Mouse (Mus musculus) gonadal fat pad, adult 2 months (tissue): Measurements from ENCODE around the gene Smarcc1. TPM values are rescaled to one million over a fixed set of nuclear protein-coding genes. Genes with fewer than 3 reads are reported as not detected.
"Not testable (repeated sequence)": the region's sequence is repeated elsewhere in the genome, so short reads cannot be mapped to it uniquely, and the experiment has no call there.

Experiments used
- DNase-seq: peaks from one replicate; pipeline ENCODE4 v3.0.0-alpha.2; 2012; ENCODE audit warnings: low read depth
- polyA plus RNA-seq: library from polyadenylated mRNA; depleted of rRNA; stranded (reverse); fragments of >200 nt; gene quantifications from 2 replicates; pipeline ENCODE4 v1.2.3, GENCODE M21; 2012

The Smarcc1 gene
- polyA plus RNA-seq, 1 experiment: 13.1 TPM

GRCm38 (mm10) chr9:110131525-110132197, 14.2 kb downstream of the Smarcc1 start:
- peak; percentile 54 for DNase-seq

GRCm38 (mm10) chr9:110132201-110132605, 14.7 kb downstream of the Smarcc1 start:
- no peak for DNase-seq

- no peak for DNase-seq
These were observed 15.4 kb downstream of the Smarcc1 start for GRCm38 (mm10) chr9:110132921-110133320.

- no peak for DNase-seq
These were observed 16.7 kb downstream of the Smarcc1 start for GRCm38 (mm10) chr9:110134176-110134575.

GRCm38 (mm10) chr9:110139119-110139518, 21.6 kb downstream of the Smarcc1 start:
- DNase-seq: no peak

- DNase-seq: no peak
These were observed 24.6 kb downstream of the Smarcc1 start for GRCm38 (mm10) chr9:110142097-110142496.

GRCm38 (mm10) chr9:110148598-110148997, 31.1 kb downstream of the Smarcc1 start:
- no peak for DNase-seq

- DNase-seq: no peak
These were observed 41.5 kb downstream of the Smarcc1 start for GRCm38 (mm10) chr9:110159036-110159435.

- not testable (repeated sequence) for DNase-seq
These were observed 43.0 kb downstream of the Smarcc1 start for GRCm38 (mm10) chr9:110160486-110160885.

GRCm38 (mm10) chr9:110162441-110162840, 44.9 kb downstream of the Smarcc1 start:
- DNase-seq: no peak

- DNase-seq: no peak
These were observed 45.6 kb downstream of the Smarcc1 start for GRCm38 (mm10) chr9:110163071-110163470.

- no peak for DNase-seq
These were observed 53.4 kb downstream of the Smarcc1 start for GRCm38 (mm10) chr9:110170858-110171257.

GRCm38 (mm10) chr9:110199870-110200269, 82.4 kb downstream of the Smarcc1 start:
- no peak for DNase-seq

- no peak for DNase-seq
These were observed 88.3 kb downstream of the Smarcc1 start for GRCm38 (mm10) chr9:110205526-110206404.

- DNase-seq: no peak
These were observed 88.9 kb downstream of the Smarcc1 start for GRCm38 (mm10) chr9:110206437-110206836.

GRCm38 (mm10) chr9:110208265-110208664, 90.8 kb downstream of the Smarcc1 start:
- no peak for DNase-seq

- no peak for DNase-seq
These were observed 91.5 kb downstream of the Smarcc1 start for GRCm38 (mm10) chr9:110208967-110209366.

GRCm38 (mm10) chr9:110224273-110224672, 106.8 kb downstream of the Smarcc1 start:
- no peak for DNase-seq

GRCm38 (mm10) chr9:110226191-110226590, 108.7 kb downstream of the Smarcc1 start:
- DNase-seq: no peak

- peak; percentile 36 for DNase-seq
These were observed 111.2 kb downstream of the Smarcc1 start for GRCm38 (mm10) chr9:110228671-110229070.

GRCm38 (mm10) chr9:110229112-110229511, 111.6 kb downstream of the Smarcc1 start:
- DNase-seq: no peak

GRCm38 (mm10) chr9:110229566-110230248, 112.2 kb downstream of the Smarcc1 start:
- no peak for DNase-seq
